Mouse (Mus musculus) cortical plate, adult 2 months (tissue): ENCODE results near the gene Zbtb20.

ENCODE experiments used
- CTCF ChIP-seq: fragments of 200-500 bp; IDR thresholded peaks from 2 replicates; pipeline ENCODE4 v1.5.1; 2011; ENCODE audit warnings: mild to moderate bottlenecking, control low read depth, low read length; ENCODE audit not compliant: insufficient read depth; ENCODE audit errors: extremely low read depth
- POLR2A ChIP-seq: fragments of 200-500 bp; IDR thresholded peaks from 2 replicates; pipeline ENCODE4 v1.6.1; 2011; ENCODE audit warnings: mild to moderate bottlenecking, low read length, control low read depth; ENCODE audit not compliant: insufficient read depth; ENCODE audit errors: extremely low read depth

DNA sequence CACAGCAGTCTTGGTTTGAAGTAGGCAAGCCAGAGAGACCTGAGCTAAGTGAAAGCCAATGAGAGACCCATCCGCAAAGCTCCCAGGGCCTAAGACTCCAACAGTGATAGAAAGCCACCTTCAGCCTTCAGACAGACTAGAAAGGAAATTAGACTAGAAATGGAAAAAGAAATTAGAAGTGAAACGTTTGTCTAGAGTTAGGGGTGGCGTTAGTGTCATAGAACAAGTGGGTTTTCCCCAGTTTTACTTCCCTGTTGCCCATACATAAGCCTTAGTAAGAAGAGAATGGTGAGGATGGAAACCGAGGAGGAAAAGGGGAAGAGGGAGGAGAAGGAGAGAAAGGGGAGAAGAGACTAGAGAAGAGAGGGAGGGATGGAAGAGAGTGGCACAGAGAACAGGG, 726.9 kb downstream of the Zbtb20 start:
- no peak for TF ChIP-seq CTCF
- no peak for TF ChIP-seq POLR2A
